Mouse (Mus musculus): ENCODE measurements around the gene Trpm5. TPM values are rescaled to one million over a fixed set of nuclear protein-coding genes. Genes with fewer than 3 reads are reported as not detected.

The Trpm5 gene
- polyA plus RNA-seq, 1 experiment from 2014 or later: 1.7 TPM

- peak overlapping the region; percentile 91 for H3K4me2 ChIP-seq
- 87% methylated on average over 11 of the region's 11 CpGs for WGBS
These were observed 38.8 kb downstream of the Trpm5 start for GRCm38 (mm10) chr7:143055499-143056186.

GRCm38 (mm10) chr7:143055001-143055400 is 39.4 kb downstream of the Trpm5 start:
- H3K9me3 ChIP-seq (replicated peaks): no peaks in the 10 kb centered on the region
- peak overlapping the region; percentile 91 for H3K4me2 ChIP-seq
- H3K27me3 ChIP-seq: no peaks in the 10 kb centered on the region
- peak overlapping the region; percentile 93 for H3K9ac ChIP-seq
- H3K4me3 ChIP-seq: peak overlapping the region; percentile 76
- 90% methylated on average over 3 of the region's 3 CpGs for WGBS
- 0 out of 2 replicates have a peak, but pooled peaks cover 4% of the 10 kb centered on the region for H3K36me3 ChIP-seq (ENCODE audit: poor library complexity, severe bottlenecking)
- H3K4me1 ChIP-seq: peaks cover 34% of the 10 kb centered on the region
- no peak for ATAC-seq
- H3K27ac ChIP-seq: no peak overlapping the region

More at GRCm38 (mm10) chr7:143055499-143056186, 38.8 kb downstream of the Trpm5 start:
- H3K4me1 ChIP-seq: peaks cover 34% of the 10 kb centered on the region
- no peaks in the 10 kb centered on the region for H3K9me3 ChIP-seq (replicated peaks)
- H3K4me3 ChIP-seq: no peak overlapping the region
- no peak overlapping the region for H3K27ac ChIP-seq
- ATAC-seq: no peak
- peak overlapping the region; percentile 50 for H3K9ac ChIP-seq
- H3K27me3 ChIP-seq: no peaks in the 10 kb centered on the region
- H3K36me3 ChIP-seq (ENCODE audit: poor library complexity, severe bottlenecking): 0 out of 2 replicates have a peak, but pooled peaks cover 5% of the 10 kb centered on the region

GRCm38 (mm10) chr7:143054612-143054965 is 39.9 kb downstream of the Trpm5 start:
- ATAC-seq: no peak
- WGBS: 52% methylated on average over 3 of the region's 3 CpGs

GRCm38 (mm10) chr7:143053961-143054611 is 40.4 kb downstream of the Trpm5 start:
- peaks cover 34% of the 10 kb centered on the region for H3K4me1 ChIP-seq
- peak; percentile 11; the same call in 1 of the 2 replicates for ATAC-seq
- peak overlapping the region; percentile 93 for H3K9ac ChIP-seq
- no peak overlapping the region for H3K27ac ChIP-seq
- WGBS: 75% methylated on average over 11 of the region's 11 CpGs
- no peaks in the 10 kb centered on the region for H3K27me3 ChIP-seq
- H3K9me3 ChIP-seq (replicated peaks): no peaks in the 10 kb centered on the region
- H3K4me3 ChIP-seq: peak overlapping the region; percentile 76
- 0 out of 2 replicates have a peak, but pooled peaks cover 4% of the 10 kb centered on the region for H3K36me3 ChIP-seq (ENCODE audit: poor library complexity, severe bottlenecking)
- peak overlapping the region; percentile 91 for H3K4me2 ChIP-seq

More at GRCm38 (mm10) chr7:143054612-143054965, 39.9 kb downstream of the Trpm5 start:
- Histone ChIP-seq H3K27ac (no peak overlapping the region), H3K4me1 (peaks cover 34% of the 10 kb centered on the region), H3K9me3 (replicated peaks) (no peaks in the 10 kb centered on the region), H3K9ac (peak overlapping the region; percentile 93), H3K4me2 (peak overlapping the region; percentile 91), H3K36me3 (ENCODE audit: poor library complexity, severe bottlenecking) (0 out of 2 replicates have a peak, but pooled peaks cover 4% of the 10 kb centered on the region), H3K4me3 (peak overlapping the region; percentile 76), H3K27me3 (no peaks in the 10 kb centered on the region)

DNA sequence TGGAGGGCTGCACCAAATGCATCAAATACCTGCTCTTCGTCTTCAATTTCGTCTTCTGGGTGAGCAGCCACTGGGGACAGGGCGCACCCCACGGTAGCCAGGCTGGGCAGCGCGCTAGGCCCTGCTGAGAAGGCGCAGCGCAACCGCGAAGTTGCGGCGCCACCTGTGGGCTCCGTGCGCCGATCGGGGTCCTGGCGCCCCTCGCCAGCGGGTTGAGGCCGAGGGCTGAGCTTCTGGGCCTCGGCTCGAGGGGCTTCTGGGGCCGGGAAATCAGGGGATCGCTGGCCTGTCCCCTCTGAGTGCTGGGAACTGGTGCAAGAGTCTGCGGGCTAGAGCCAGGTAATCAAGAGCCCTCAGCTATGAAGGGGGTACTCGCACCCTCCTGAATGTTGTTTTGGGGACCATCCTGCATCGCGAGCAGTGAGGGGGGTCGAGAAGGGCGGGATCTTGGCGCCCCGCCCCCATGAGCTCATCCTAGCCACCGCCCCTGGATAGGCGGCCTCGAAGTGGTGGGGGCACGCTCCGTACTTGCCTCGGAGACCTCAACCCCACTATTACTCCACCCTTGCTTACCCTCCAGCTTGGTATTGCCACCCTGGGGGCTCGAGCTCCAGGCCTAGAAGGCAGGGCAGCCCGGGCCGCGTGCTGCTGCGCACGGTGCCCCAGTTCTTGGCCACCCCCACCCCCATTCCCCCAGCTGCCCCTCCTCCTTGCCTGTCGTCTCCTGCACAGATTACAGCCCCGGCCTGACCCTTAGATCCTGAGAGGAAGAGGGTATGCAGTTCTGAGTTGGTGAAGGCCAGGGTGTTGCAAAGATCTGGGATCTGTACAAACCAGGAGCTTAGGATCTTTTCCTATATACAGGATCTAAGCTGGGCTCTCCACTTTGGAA is 41.2 kb downstream of the Trpm5 start:
- H3K4me3 ChIP-seq: peak overlapping the region; percentile 76
- ATAC-seq: peak; percentile 79
- H3K27me3 ChIP-seq: no peaks in the 10 kb centered on the region
- H3K9me3 ChIP-seq (replicated peaks): no peaks in the 10 kb centered on the region
- 0 out of 2 replicates have a peak, but pooled peaks cover 4% of the 10 kb centered on the region for H3K36me3 ChIP-seq (ENCODE audit: poor library complexity, severe bottlenecking)
- peaks cover 34% of the 10 kb centered on the region for H3K4me1 ChIP-seq
- peak overlapping the region; percentile 93 for H3K9ac ChIP-seq
- 0% methylated on average over 46 of the region's 46 CpGs for WGBS
- H3K27ac ChIP-seq: peak overlapping the region; percentile 82
- H3K4me2 ChIP-seq: peak overlapping the region; percentile 91

DNA sequence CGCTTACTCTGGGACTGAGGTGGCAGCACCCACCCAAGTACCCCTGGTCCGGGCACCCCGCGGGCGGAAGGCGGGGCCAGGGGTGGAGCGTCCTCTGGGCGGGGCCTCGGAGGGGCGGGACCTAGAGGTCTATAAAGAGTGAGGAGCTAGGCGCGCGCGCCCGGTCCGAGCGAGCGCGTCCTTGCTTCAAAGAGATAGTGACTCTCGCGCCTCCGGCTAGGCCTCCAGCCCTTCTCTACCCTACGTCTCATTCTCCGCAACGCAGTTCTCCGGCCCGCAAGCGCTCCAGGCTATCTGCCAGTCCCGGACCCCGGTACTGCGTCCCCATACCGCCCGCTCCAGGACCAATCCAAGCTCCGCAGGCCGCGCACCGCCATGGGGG is 41.8 kb downstream of the Trpm5 start, which contains the start of gene Cd81:
Gene Cd81, plus strand, starts transcription at position 114 of the 382 bp plus-strand sequence.
- ATAC-seq: peak; percentile 85
- H3K4me2 ChIP-seq: peak within 1 kb of the TSS; percentile 91

GRCm38 (mm10) chr7:143051316-143051715 is 43.1 kb downstream of the Trpm5 start:
- Histone ChIP-seq H3K27me3 (no peaks in the 10 kb centered on the region), H3K36me3 (ENCODE audit: poor library complexity, severe bottlenecking) (0 out of 2 replicates have a peak, but pooled peaks cover 3% of the 10 kb centered on the region), H3K4me2 (no peak overlapping the region), H3K4me3 (no peak overlapping the region), H3K9me3 (replicated peaks) (no peaks in the 10 kb centered on the region), H3K9ac (no peak overlapping the region), H3K4me1 (peaks cover 33% of the 10 kb centered on the region), H3K27ac (no peak overlapping the region)
- whole genome bisulfite sequencing: 80% methylated on average over 2 of the region's 2 CpGs
- no peak for ATAC-seq

More for the DNA sequence above, 41.8 kb downstream of the Trpm5 start, which contains the start of gene Cd81:
- under 1% methylated on average over 37 of the region's 37 CpGs for WGBS
- H3K9ac ChIP-seq: peak within 1 kb of the TSS; percentile 93
- H3K27ac ChIP-seq: peak within 1 kb of the TSS; percentile 82
- H3K36me3 ChIP-seq (ENCODE audit: poor library complexity, severe bottlenecking): 0 out of 2 replicates have a peak, but pooled peaks cover 4% of the 10 kb centered on the region
- no peaks in the 10 kb centered on the region for H3K27me3 ChIP-seq
- peak within 1 kb of the TSS; percentile 76 for H3K4me3 ChIP-seq
- H3K4me1 ChIP-seq: peaks cover 34% of the 10 kb centered on the region
- H3K9me3 ChIP-seq (replicated peaks): no peaks in the 10 kb centered on the region

DNA sequence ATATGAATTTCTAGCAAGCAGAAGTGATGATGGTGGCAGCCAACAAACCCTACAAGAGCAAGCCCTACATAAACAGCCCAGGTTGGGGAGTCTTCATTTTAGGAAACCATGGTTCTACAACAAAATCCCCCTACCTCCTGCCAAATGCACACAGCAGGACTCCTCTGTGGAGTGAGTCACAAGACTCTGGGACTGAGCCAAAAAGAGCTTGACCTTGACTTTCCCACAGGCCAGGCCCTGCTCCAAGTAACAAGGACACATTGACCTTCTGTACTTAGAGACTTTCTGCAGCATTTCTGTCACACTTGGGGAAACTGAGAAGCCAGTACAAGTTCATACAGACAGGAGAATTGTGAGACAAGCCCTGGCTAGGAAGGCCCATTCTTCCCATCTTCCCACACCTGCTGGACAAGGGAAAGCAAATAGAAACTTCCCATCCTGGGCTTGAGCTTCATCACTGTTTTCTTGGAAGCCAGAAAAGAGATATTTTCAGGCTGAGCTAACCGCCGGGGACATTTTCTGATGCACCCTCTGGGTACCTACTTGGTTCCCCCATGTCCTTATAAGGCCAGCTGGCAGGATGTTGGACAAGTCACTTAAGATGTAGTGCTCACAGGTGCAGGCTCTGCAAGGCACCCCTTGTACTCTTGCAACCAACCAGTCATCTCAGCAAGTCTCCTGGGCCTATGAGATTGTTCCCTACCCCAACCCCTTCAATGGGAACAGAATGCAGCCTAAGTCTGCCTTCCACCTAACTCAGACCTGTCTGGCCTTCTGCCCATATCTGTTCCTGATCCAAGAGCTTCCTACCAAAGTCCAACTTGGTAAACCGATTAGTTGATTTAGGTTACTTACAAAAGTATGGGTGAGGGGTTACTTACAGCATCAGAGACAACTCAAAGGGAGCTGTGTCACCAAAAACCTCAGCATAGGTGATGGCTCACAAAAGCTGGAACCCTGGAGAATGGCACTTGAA is 44.3 kb downstream of the Trpm5 start:
- 95% methylated on average over 3 of the region's 3 CpGs for WGBS

GRCm38 (mm10) chr7:143049331-143049730 is 45.1 kb downstream of the Trpm5 start:
- H3K4me2 ChIP-seq: no peak overlapping the region
- no peak overlapping the region for H3K27ac ChIP-seq
- no peaks in the 10 kb centered on the region for H3K27me3 ChIP-seq
- peaks cover 14% of the 10 kb centered on the region for H3K4me1 ChIP-seq
- 85% methylated on average over 3 of the region's 3 CpGs for WGBS
- no peak for ATAC-seq
- 0 out of 2 replicates have a peak, but pooled peaks cover 4% of the 10 kb centered on the region for H3K9me3 ChIP-seq (replicated peaks)
- H3K36me3 ChIP-seq (ENCODE audit: poor library complexity, severe bottlenecking): no peaks in the 10 kb centered on the region
- H3K4me3 ChIP-seq: no peak overlapping the region
- H3K9ac ChIP-seq: no peak overlapping the region

More for the DNA sequence above, 44.3 kb downstream of the Trpm5 start:
- Histone ChIP-seq H3K9me3 (replicated peaks) (no peaks in the 10 kb centered on the region), H3K9ac (no peak overlapping the region), H3K4me3 (no peak overlapping the region), H3K27me3 (no peaks in the 10 kb centered on the region), H3K4me1 (peaks cover 22% of the 10 kb centered on the region), H3K27ac (no peak overlapping the region), H3K4me2 (no peak overlapping the region), H3K36me3 (ENCODE audit: poor library complexity, severe bottlenecking) (no peaks in the 10 kb centered on the region)
- ATAC-seq: no peak

GRCm38 (mm10) chr7:143046358-143046757 is 48.1 kb downstream of the Trpm5 start:
- no peaks in the 10 kb centered on the region; the same call in 1 of the 2 replicates for H3K36me3 ChIP-seq (ENCODE audit: poor library complexity, severe bottlenecking)
- WGBS: 80% methylated on average over 7 of the region's 7 CpGs

More at GRCm38 (mm10) chr7:143046358-143046757, 48.1 kb downstream of the Trpm5 start:
- H3K9me3 ChIP-seq (replicated peaks): 0 out of 2 replicates have a peak, but pooled peaks cover 4% of the 10 kb centered on the region
- H3K27ac ChIP-seq: no peak overlapping the region
- H3K9ac ChIP-seq: no peak overlapping the region
- no peak overlapping the region for H3K4me2 ChIP-seq
- no peaks in the 10 kb centered on the region for H3K27me3 ChIP-seq
- ATAC-seq: no peak
- H3K4me3 ChIP-seq: no peak overlapping the region
- no peaks in the 10 kb centered on the region for H3K4me1 ChIP-seq

Measured in forebrain, embryonic 13.5 days (tissue).